Mouse (Mus musculus) cerebellum, adult 9-11 months (tissue): ENCODE measurements around the gene Sox5.

Experiments
- DNase-seq: peaks from one replicate; pipeline ENCODE4 v3.0.0; 2022

The Sox5 gene

GRCm38 (mm10) chr6:144711841-144712240 is 69.9 kb downstream of the Sox5 start:
- no peak for DNase-seq

- no peak for DNase-seq
These were observed 71.0 kb downstream of the Sox5 start for GRCm38 (mm10) chr6:144710816-144711215.

- DNase-seq, result no peak
These were observed 72.1 kb downstream of the Sox5 start for GRCm38 (mm10) chr6:144709614-144710180.

GRCm38 (mm10) chr6:144708410-144708809 is 73.4 kb downstream of the Sox5 start:
- no peak for DNase-seq

- no peak for DNase-seq
These were observed 73.8 kb downstream of the Sox5 start for GRCm38 (mm10) chr6:144707976-144708375.

- no peak for DNase-seq
These were observed 76.8 kb downstream of the Sox5 start for GRCm38 (mm10) chr6:144704962-144705361.

GRCm38 (mm10) chr6:144695660-144696059 is 86.1 kb downstream of the Sox5 start:
- no peak for DNase-seq

GRCm38 (mm10) chr6:144693211-144693899 is 88.4 kb downstream of the Sox5 start:
- no peak for DNase-seq

GRCm38 (mm10) chr6:144691298-144692041 is 90.3 kb downstream of the Sox5 start:
- DNase-seq, result no peak

- DNase-seq, result no peak
These were observed 92.7 kb downstream of the Sox5 start for GRCm38 (mm10) chr6:144689076-144689475.

- no peak for DNase-seq
These were observed 94.1 kb downstream of the Sox5 start for GRCm38 (mm10) chr6:144687681-144688080.

- DNase-seq, result no peak
These were observed 100.6 kb downstream of the Sox5 start for GRCm38 (mm10) chr6:144681045-144681789.

GRCm38 (mm10) chr6:144677491-144678133 is 104.2 kb downstream of the Sox5 start:
- DNase-seq, result no peak

- DNase-seq, result no peak
These were observed 106.7 kb downstream of the Sox5 start for GRCm38 (mm10) chr6:144675111-144675510.

GRCm38 (mm10) chr6:144673906-144674305 is 107.9 kb downstream of the Sox5 start:
- DNase-seq, result no peak

GRCm38 (mm10) chr6:144670433-144671167 is 111.2 kb downstream of the Sox5 start:
- DNase-seq, result no peak

GRCm38 (mm10) chr6:144666617-144667016 is 115.2 kb downstream of the Sox5 start:
- DNase-seq, result no peak

GRCm38 (mm10) chr6:144664765-144665164 is 117.0 kb downstream of the Sox5 start:
- no peak for DNase-seq

- no peak for DNase-seq
These were observed 118.2 kb downstream of the Sox5 start for GRCm38 (mm10) chr6:144663516-144664074.

GRCm38 (mm10) chr6:144659115-144660108 is 122.4 kb downstream of the Sox5 start:
- DNase-seq, result no peak
